Mouse (Mus musculus) forebrain, embryonic 11.5 days (tissue): Measurements from ENCODE around the gene Gm49393. TPM values are rescaled to one million over a fixed set of nuclear protein-coding genes. Genes with fewer than 3 reads are reported as not detected.
A peak's percentile ranks its signal among the peaks of the same experiment; 100 is the strongest.

Experiments used
- ATAC-seq: fragments of 200-750 bp; cut with Nextera tagmentation; replicated peaks from 2 replicates; pipeline ENCODE4 v1.8.0; 2017; ENCODE audit warnings: moderate TSS enrichment; ENCODE audit not compliant: low FRiP score
- DNase-seq: peaks from one replicate; pipeline ENCODE4 v3.0.0-alpha.2; 2017; ENCODE audit warnings: low spot score
- H3K27ac ChIP-seq: fragments of 300-500 bp; sonication (generic); 2 replicates; pipeline ENCODE4 v1.5.1; 2014; ENCODE audit warnings: low read depth, low read length
- H3K27me3 ChIP-seq: fragments of 300-500 bp; sonication (generic); 2 replicates; pipeline ENCODE4 v1.6.1; 2014; ENCODE audit warnings: mild to moderate bottlenecking, low read length, mixed read lengths; ENCODE audit not compliant: control insufficient read depth, insufficient read depth
- H3K36me3 ChIP-seq: fragments of 300-500 bp; sonication (generic); 2 replicates; pipeline ENCODE4 v1.6.1; 2014; ENCODE audit warnings: mild to moderate bottlenecking, low read length, moderate library complexity, mixed read lengths; ENCODE audit not compliant: control insufficient read depth, insufficient read depth
- H3K4me1 ChIP-seq: fragments of 300-500 bp; sonication (generic); replicated peaks from 2 replicates; pipeline ENCODE4 v1.6.1; 2014; ENCODE audit warnings: low read length, mixed read lengths; ENCODE audit not compliant: control insufficient read depth, insufficient read depth
- H3K4me2 ChIP-seq: fragments of 300-500 bp; sonication (generic); 2 replicates; pipeline ENCODE4 v1.6.1; 2014; ENCODE audit warnings: low read depth, mild to moderate bottlenecking, low read length, moderate library complexity, mixed read lengths; ENCODE audit not compliant: severe bottlenecking
- H3K4me3 ChIP-seq: fragments of 300-500 bp; sonication (generic); 2 replicates; pipeline ENCODE4 v1.5.1; 2014; ENCODE audit warnings: low read depth, low read length
- H3K9ac ChIP-seq: fragments of 300-500 bp; sonication (generic); 2 replicates; pipeline ENCODE4 v1.6.1; 2014; ENCODE audit warnings: low read length
- H3K9me3 ChIP-seq: fragments of 300-500 bp; sonication (generic); 2 replicates; pipeline ENCODE4 v1.6.1; 2016; ENCODE audit warnings: low read length, mixed read lengths; ENCODE audit not compliant: control insufficient read depth
- WGBS: fragments of 180-500 bp; shearing (Covaris S2); extraction: QIAGEN DNeasy Blood & Tissue Kit; methylation state at CpG from one replicate; pipeline ENCODE4 v1.1.7; 2014; 5-methylcytosine and 5-hydroxymethylcytosine counted together
- polyA plus RNA-seq: library from polyadenylated mRNA; unstranded; fragments of >200 nt; fragmentation: Nextera tagmentation; extraction: Ambion mirVana; gene quantifications from 2 replicates; pipeline ENCODE4 v1.2.1, GENCODE M21; 2014

Gm49393 gene
- polyA plus RNA-seq, 1 experiment from 2014 or later: not detected

- H3K4me3 ChIP-seq: no peak overlapping the region
- no peak overlapping the region for H3K27ac ChIP-seq
- H3K27me3 ChIP-seq: no peaks in the 10 kb centered on the region
- ATAC-seq (no peak), DNase-seq (no peak)
- no peak overlapping the region for H3K9ac ChIP-seq
- 70% methylated on average over 3 of the region's 3 CpGs for WGBS
- H3K4me1 ChIP-seq: no peaks in the 10 kb centered on the region
- no peaks in the 10 kb centered on the region for H3K36me3 ChIP-seq
- no peaks in the 10 kb centered on the region for H3K9me3 ChIP-seq
- H3K4me2 ChIP-seq: no peak overlapping the region
Measured at GRCm38 (mm10) chr13:60820486-60821175, 114.8 kb downstream of the Gm49393 start.

GRCm38 (mm10) chr13:60819469-60819868 lies 115.9 kb downstream of the Gm49393 start:
- 13% methylated on average over 7 of the region's 7 CpGs for WGBS

GRCm38 (mm10) chr13:60813722-60814121 lies 121.7 kb downstream of the Gm49393 start:
- Histone ChIP-seq H3K4me2 (no peak overlapping the region), H3K36me3 (no peaks in the 10 kb centered on the region), H3K4me3 (no peak overlapping the region), H3K27me3 (no peaks in the 10 kb centered on the region), H3K9me3 (no peaks in the 10 kb centered on the region), H3K27ac (no peak overlapping the region), H3K4me1 (no peaks in the 10 kb centered on the region), H3K9ac (no peak overlapping the region)
- DNase-seq (no peak), ATAC-seq (no peak)
- 78% methylated on average over 1 of the region's 1 CpGs for WGBS

More at GRCm38 (mm10) chr13:60819469-60819868, 115.9 kb downstream of the Gm49393 start:
- DNase-seq (peak; percentile 60), ATAC-seq (no peak)
- Histone ChIP-seq H3K36me3 (no peaks in the 10 kb centered on the region), H3K4me2 (no peak overlapping the region), H3K9ac (no peak overlapping the region), H3K27me3 (no peaks in the 10 kb centered on the region), H3K9me3 (no peaks in the 10 kb centered on the region), H3K27ac (no peak overlapping the region), H3K4me3 (no peak overlapping the region), H3K4me1 (no peaks in the 10 kb centered on the region)

- H3K36me3 ChIP-seq: no peaks in the 10 kb centered on the region
- ATAC-seq: no peak
- 89% methylated on average over 6 of the region's 6 CpGs for WGBS
Measured at GRCm38 (mm10) chr13:60812768-60813167, 122.6 kb downstream of the Gm49393 start.

DNA sequence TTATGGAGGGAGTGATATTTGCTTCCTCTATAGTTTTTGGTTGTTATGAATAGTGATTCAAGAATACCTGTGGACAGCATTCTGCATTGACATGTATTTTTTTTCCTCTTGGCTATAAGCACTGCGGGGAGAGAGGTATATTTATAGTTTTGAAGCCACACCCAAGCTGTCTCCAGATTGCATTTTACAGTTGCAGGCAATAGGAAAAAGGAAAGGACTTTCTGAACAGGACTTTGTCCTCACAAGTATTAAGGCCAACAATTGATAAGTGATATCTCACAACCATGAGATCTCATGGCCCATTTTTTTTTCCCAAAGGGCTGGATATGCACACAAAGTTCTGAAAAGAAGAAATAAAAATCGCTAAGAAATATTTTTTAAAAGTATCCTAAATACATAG lies 125.7 kb downstream of the Gm49393 start:
- Histone ChIP-seq H3K27me3 (no peaks in the 10 kb centered on the region), H3K9ac (no peak overlapping the region), H3K4me2 (no peak overlapping the region), H3K4me3 (no peak overlapping the region), H3K9me3 (no peaks in the 10 kb centered on the region), H3K4me1 (no peaks in the 10 kb centered on the region), H3K36me3 (no peaks in the 10 kb centered on the region), H3K27ac (no peak overlapping the region)
- 79% methylated on average over 2 of the region's 2 CpGs for WGBS
- no peak for DNase-seq
- no peak for ATAC-seq

More at GRCm38 (mm10) chr13:60812768-60813167, 122.6 kb downstream of the Gm49393 start:
- no peaks in the 10 kb centered on the region for H3K9me3 ChIP-seq
- H3K27ac ChIP-seq: no peak overlapping the region
- H3K4me2 ChIP-seq: no peak overlapping the region
- no peak overlapping the region for H3K4me3 ChIP-seq
- H3K9ac ChIP-seq: no peak overlapping the region
- H3K4me1 ChIP-seq: no peaks in the 10 kb centered on the region
- no peaks in the 10 kb centered on the region for H3K27me3 ChIP-seq
- no peak for DNase-seq

Other genes starting within 250 kb of the Gm49393 start
- gene BC051665, start 149.2 kb downstream of the Gm49393 start, polyA plus RNA-seq: not detected in 2 replicates
- not detected in 2 replicates for gene Ctsll3, start 132.7 kb downstream of the Gm49393 start, polyA plus RNA-seq
- not detected in 2 replicates for gene 4930486L24Rik, start 71.1 kb downstream of the Gm49393 start, polyA plus RNA-seq
- not detected in 2 replicates for gene Gm49392, start 38.7 kb downstream of the Gm49393 start, polyA plus RNA-seq
- 0.88 and 2.6 TPM in 2 replicates for gene Ctla2b, start 38.1 kb downstream of the Gm49393 start, polyA plus RNA-seq
- not detected in 2 replicates for gene Tpbpb, start 30.7 kb downstream of the Gm49393 start, polyA plus RNA-seq
- gene Gm49391, start 981 bp upstream of the Gm49393 start, polyA plus RNA-seq: 0.99 and 1.7 TPM in 2 replicates
- gene Ctla2a, start 1.0 kb upstream of the Gm49393 start, polyA plus RNA-seq: 12.0 and 13.3 TPM in 2 replicates
- not detected in 2 replicates for gene Tpbpa, start 6.4 kb upstream of the Gm49393 start, polyA plus RNA-seq
- not detected in 2 replicates for gene Ctsj, start 70.4 kb upstream of the Gm49393 start, polyA plus RNA-seq
- gene Ctsq, start 105.0 kb upstream of the Gm49393 start, polyA plus RNA-seq: not detected in 2 replicates
- gene Ctsr, start 228.7 kb upstream of the Gm49393 start, polyA plus RNA-seq: not detected in 2 replicates